Mouse (Mus musculus): ENCODE data around the gene Zfp58. TPM values are rescaled to one million over a fixed set of nuclear protein-coding genes. Genes with fewer than 3 reads are reported as not detected.

Zfp58 gene
- polyA plus RNA-seq (2012; rRNA removed): 0.88 and 1.3 TPM in 2 replicates

DNA sequence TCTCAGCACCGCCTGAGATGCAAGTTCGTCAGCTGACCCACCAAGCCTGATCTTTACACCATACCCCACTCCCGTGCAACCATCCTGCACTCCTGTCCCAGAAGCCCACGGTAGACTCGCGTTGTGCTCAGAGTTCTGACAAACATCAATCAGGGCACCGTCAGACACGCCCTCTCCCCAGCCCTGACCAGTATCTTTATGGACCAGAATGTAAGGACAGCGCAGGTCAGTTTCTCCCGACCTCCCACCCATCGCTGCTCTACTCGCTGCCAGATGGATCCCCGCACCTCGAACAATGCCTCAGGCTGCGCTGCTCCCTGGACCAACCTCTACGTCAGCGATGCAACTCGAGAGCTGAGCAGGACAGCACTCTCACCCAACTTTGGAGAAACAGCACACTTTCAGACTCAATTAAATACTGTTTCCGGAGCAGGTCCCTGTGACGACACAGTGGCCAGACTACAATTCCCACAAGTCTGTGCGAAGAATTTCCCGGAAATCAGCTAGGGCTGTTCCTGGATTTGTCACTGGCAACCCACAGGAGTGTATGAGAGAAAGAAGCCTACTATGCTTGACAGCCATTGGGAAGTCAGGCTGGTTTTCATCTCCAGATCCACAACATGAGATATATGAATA, at the start of gene Zfp58:
Zfp58 (minus strand) TSS at position 472 of the 636 bp plus-strand sequence.
- peak; percentile 94 for DNase-seq
- under 1% methylated on average over 22 of the region's 22 CpGs for WGBS

DNA sequence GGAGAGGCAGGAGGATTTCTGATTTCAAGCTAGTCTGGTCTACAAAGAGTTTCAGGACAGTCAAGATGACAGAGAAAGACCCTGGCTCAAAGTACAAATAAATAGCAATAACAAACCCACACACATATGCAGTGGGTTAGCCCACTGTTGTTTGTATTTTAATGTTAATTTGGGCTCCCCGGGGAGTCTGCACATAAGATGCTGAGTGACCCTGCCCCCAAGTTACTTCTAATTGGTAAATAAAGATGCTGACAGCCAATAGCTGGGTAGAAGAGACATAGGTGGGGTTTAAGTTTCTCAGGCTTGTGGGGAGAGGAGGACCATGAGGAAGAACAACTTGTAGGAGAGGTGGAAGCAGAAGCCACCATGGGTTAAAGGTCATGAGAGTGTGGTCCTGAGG, 45.6 kb upstream of the Zfp58 start:
- no peak overlapping the region for H3K4me3 ChIP-seq (ENCODE audit: insufficient read depth, low read depth, low read length)
- DNase-seq: no peak
- no peak overlapping the region for H3K27ac ChIP-seq (ENCODE audit: insufficient read depth, low read depth, low read length)
- TF ChIP-seq POLR2A (IDR thresholded peaks at IDR 0.05; ENCODE audit: low read depth, low read length): no peak
- TF ChIP-seq CTCF (conservative IDR thresholded peaks at IDR 0.05; ENCODE audit: insufficient read depth, insufficient read length, low read depth, low read length): no peak
- peaks cover 22% of the 10 kb centered on the region for H3K36me3 ChIP-seq (ENCODE audit: control insufficient read depth, insufficient read depth, low read length)
- H3K27me3 ChIP-seq (replicated peaks; ENCODE audit: control insufficient read depth, insufficient read depth, low read length): no peaks in the 10 kb centered on the region
- WGBS: 78% methylated on average over 1 of the region's 1 CpGs
- no peaks in the 10 kb centered on the region for H3K4me1 ChIP-seq (ENCODE audit: control insufficient read depth, insufficient read depth, low read length)

More for the DNA sequence above, at the start of gene Zfp58:
- peak; percentile 41 for TF ChIP-seq POLR2A (IDR thresholded peaks at IDR 0.05; ENCODE audit: low read depth, low read length)
- TF ChIP-seq CTCF (conservative IDR thresholded peaks at IDR 0.05; ENCODE audit: insufficient read depth, insufficient read length, low read depth, low read length): no peak
- H3K27me3 ChIP-seq (replicated peaks; ENCODE audit: control insufficient read depth, insufficient read depth, low read length): no peaks in the 10 kb centered on the region
- peaks cover 4% of the 10 kb centered on the region for H3K36me3 ChIP-seq (ENCODE audit: control insufficient read depth, insufficient read depth, low read length)
- H3K27ac ChIP-seq (ENCODE audit: insufficient read depth, low read depth, low read length): 0 out of 2 replicates have a peak within 1 kb of the TSS, but pooled peaks have one; percentile 26
- H3K4me3 ChIP-seq (ENCODE audit: insufficient read depth, low read depth, low read length): peak within 1 kb of the TSS; percentile 96
- H3K4me1 ChIP-seq (ENCODE audit: control insufficient read depth, insufficient read depth, low read length): no peaks in the 10 kb centered on the region

DNA sequence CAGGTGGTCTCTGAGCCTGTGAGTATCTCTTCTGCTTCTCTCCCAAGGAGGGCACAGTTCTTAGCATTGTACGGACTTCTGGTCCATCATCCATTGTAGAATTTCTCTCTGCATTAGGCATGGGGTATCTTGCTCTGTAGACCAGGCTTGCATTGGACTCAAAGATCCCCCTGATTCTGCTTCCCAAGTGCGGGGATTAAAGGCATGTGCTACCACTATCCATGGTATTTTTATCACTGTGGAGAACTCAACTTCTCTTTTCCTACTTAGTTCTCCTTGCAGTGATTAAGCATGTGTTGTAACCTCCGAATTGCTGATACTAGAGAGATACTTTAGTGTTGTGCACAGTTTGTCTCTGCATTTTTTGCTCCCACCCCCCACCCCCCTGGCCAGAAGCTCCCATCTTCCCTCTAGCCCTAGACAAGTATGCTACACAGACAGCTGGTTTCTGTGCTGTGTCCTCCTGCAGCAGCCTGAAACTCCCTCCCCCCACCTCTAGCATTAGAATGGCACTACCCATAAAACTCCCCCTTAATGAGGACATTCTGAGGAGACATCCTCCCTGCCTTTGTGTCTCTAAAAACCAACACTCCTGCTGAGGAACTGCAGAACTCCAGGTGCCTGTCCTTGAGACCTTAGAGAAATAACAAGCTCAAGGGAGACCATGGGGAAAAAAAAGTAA, 26.8 kb upstream of the Zfp58 start:
- Histone ChIP-seq H3K27me3 (replicated peaks; ENCODE audit: control insufficient read depth, insufficient read depth, low read length) (no peaks in the 10 kb centered on the region), H3K4me3 (ENCODE audit: insufficient read depth, low read depth, low read length) (no peak overlapping the region), H3K4me1 (ENCODE audit: control insufficient read depth, insufficient read depth, low read length) (no peaks in the 10 kb centered on the region), H3K27ac (ENCODE audit: insufficient read depth, low read depth, low read length) (no peak overlapping the region), H3K36me3 (ENCODE audit: control insufficient read depth, insufficient read depth, low read length) (no peaks in the 10 kb centered on the region)
- TF ChIP-seq POLR2A (IDR thresholded peaks at IDR 0.05; ENCODE audit: low read depth, low read length) (no peak), CTCF (conservative IDR thresholded peaks at IDR 0.05; ENCODE audit: insufficient read depth, insufficient read length, low read depth, low read length) (no peak)
- DNase-seq: no peak
- WGBS: 66% methylated on average over 3 of the region's 3 CpGs

DNA sequence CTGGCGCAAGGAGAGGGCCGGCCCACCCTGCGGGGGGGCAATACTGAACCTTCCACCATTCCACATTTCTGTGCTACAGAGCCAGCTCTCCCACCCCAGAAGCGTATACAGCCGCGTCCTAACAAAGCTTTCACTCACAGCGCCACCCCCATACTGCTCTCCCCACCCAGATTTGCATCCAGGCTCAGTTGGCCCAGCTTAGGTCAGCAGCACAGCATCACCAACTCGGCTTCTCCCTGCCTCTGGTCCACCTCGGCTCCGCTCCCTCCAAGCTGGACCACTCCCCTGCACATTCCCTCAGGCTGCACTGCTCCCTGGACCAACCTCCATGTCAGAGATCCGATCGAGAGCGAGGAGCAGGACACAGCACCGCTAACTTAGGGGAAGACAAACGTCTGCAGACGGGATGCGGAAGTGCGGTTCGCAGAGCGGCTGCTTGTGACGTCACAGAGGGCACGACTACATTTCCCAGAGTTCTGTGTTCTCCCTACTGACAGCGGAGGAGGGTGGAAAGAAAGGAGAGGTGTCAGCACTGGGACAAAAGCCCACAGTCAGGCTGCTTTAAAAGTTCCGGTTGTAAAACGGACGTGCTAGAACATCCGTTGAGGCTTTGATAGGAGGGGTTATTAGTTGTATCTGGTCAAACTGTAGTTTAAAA, 25.5 kb upstream of the Zfp58 start, which contains the start of the genes Gm26965 and Zfp87:
Gm26965 (minus strand) TSS at position 399 of the 658 bp plus-strand sequence.
Zfp87 (minus strand) TSS at position 425 of the 658 bp plus-strand sequence.
- Histone ChIP-seq H3K27ac (ENCODE audit: insufficient read depth, low read depth, low read length) (0 out of 2 replicates have a peak within 1 kb of the TSS, but pooled peaks have one; percentile 42), H3K36me3 (ENCODE audit: control insufficient read depth, insufficient read depth, low read length) (no peaks in the 10 kb centered on the region), H3K4me3 (ENCODE audit: insufficient read depth, low read depth, low read length) (peak within 1 kb of the TSS; percentile 96), H3K27me3 (replicated peaks; ENCODE audit: control insufficient read depth, insufficient read depth, low read length) (no peaks in the 10 kb centered on the region), H3K4me1 (ENCODE audit: control insufficient read depth, insufficient read depth, low read length) (no peaks in the 10 kb centered on the region)
- TF ChIP-seq POLR2A (IDR thresholded peaks at IDR 0.05; ENCODE audit: low read depth, low read length): peak; percentile 80
- TF ChIP-seq CTCF (conservative IDR thresholded peaks at IDR 0.05; ENCODE audit: insufficient read depth, insufficient read length, low read depth, low read length): 0 out of 2 replicates have a peak, but pooled peaks have one; percentile 0
- under 1% methylated on average over 27 of the region's 27 CpGs for WGBS
- DNase-seq: peak; percentile 97

DNA sequence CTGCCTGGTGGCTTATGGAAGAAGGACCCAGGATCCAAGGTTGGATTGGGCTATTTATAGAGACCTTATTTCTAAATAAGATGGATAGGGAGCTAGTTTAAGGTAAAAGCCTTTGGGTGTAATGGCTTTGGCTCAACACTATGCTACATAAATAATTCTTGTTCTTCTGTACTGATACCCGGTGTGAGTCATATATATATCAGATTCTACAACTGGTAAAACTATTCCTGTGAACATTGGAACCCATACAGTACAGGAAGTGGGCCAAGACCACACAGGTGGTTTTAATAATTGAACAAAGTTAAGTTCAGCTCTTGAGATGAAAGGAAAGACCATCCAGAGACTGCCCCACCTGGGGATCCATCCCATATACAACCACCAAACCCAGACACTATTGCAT, 553 bp upstream of the Zfp58 start:
- no peak overlapping the region for H3K27ac ChIP-seq (ENCODE audit: insufficient read depth, low read depth, low read length)
- H3K36me3 ChIP-seq (ENCODE audit: control insufficient read depth, insufficient read depth, low read length): 0 out of 2 replicates have a peak, but pooled peaks cover 2% of the 10 kb centered on the region
- 85% methylated on average over 1 of the region's 1 CpGs for WGBS
- no peaks in the 10 kb centered on the region for H3K27me3 ChIP-seq (replicated peaks; ENCODE audit: control insufficient read depth, insufficient read depth, low read length)
- H3K4me1 ChIP-seq (ENCODE audit: control insufficient read depth, insufficient read depth, low read length): no peaks in the 10 kb centered on the region
- TF ChIP-seq POLR2A (IDR thresholded peaks at IDR 0.05; ENCODE audit: low read depth, low read length) (no peak), CTCF (conservative IDR thresholded peaks at IDR 0.05; ENCODE audit: insufficient read depth, insufficient read length, low read depth, low read length) (no peak)
- H3K4me3 ChIP-seq (ENCODE audit: insufficient read depth, low read depth, low read length): no peak overlapping the region
- no peak for DNase-seq

DNA sequence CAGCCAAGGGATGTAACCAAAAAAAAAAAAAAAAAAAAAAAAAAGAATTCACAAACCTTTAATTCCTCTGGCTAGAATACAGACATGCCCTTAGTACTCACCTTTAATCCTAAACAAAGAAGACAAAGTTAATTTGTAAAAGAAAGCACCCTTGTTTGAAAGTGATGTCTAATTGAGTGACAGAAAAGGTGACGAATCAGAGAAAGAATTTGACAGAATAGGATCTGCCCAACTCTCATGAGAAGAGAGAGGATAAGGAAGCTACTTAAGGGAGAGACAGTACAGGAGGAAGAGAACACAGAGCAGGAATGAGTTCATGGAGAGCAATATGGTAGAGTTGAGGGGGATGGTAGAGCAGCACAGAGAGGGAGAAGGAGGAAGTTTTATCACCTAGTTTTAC, 4.7 kb downstream of the Zfp58 start:
- WGBS: 90% methylated on average over 1 of the region's 1 CpGs
- peaks cover 33% of the 10 kb centered on the region for H3K36me3 ChIP-seq (ENCODE audit: control insufficient read depth, insufficient read depth, low read length)

More for the DNA sequence above, 4.7 kb downstream of the Zfp58 start:
- Histone ChIP-seq H3K27me3 (replicated peaks; ENCODE audit: control insufficient read depth, insufficient read depth, low read length) (no peaks in the 10 kb centered on the region), H3K4me1 (ENCODE audit: control insufficient read depth, insufficient read depth, low read length) (no peaks in the 10 kb centered on the region), H3K27ac (ENCODE audit: insufficient read depth, low read depth, low read length) (no peak overlapping the region), H3K4me3 (ENCODE audit: insufficient read depth, low read depth, low read length) (no peak overlapping the region)
- TF ChIP-seq POLR2A (IDR thresholded peaks at IDR 0.05; ENCODE audit: low read depth, low read length) (no peak), CTCF (conservative IDR thresholded peaks at IDR 0.05; ENCODE audit: insufficient read depth, insufficient read length, low read depth, low read length) (no peak)
- DNase-seq: peak; percentile 13
